Mouse (Mus musculus): Measurements from ENCODE around the gene Slc44a3. TPM values are rescaled to one million over a fixed set of nuclear protein-coding genes. Genes with fewer than 3 reads are reported as not detected.

Slc44a3 gene
- polyA plus RNA-seq (2014; fragmentation: Nextera tagmentation; extraction: Ambion mirVana), result 0.80 and 1.5 TPM in 2 replicates

GRCm38 (mm10) chr3:121532176-121532575, at the start of gene Slc44a3:
Gene Slc44a3, minus strand, starts transcription at chr3:121532404.
- H3K27ac ChIP-seq (replicated peaks in 1 of 2; ENCODE audit: control insufficient read depth in 1 of 2, insufficient read depth in 1 of 2, low read depth in 2 of 2, low read length in 2 of 2), result no peak within 1 kb of the TSS
- H3K9ac ChIP-seq (ENCODE audit: low read length), result peak within 1 kb of the TSS; percentile 57
- no peaks in the 10 kb centered on the region for H3K36me3 ChIP-seq (ENCODE audit: control insufficient read depth, insufficient read depth, low read length)
- peaks cover 26% of the 10 kb centered on the region; the same call in 1 of the 2 replicates for H3K27me3 ChIP-seq (ENCODE audit: control insufficient read depth, insufficient read depth, low read length)
- 1% methylated on average over 21 of the region's 24 CpGs for WGBS
- H3K9me3 ChIP-seq (ENCODE audit: control insufficient read depth, low read length), result no peaks in the 10 kb centered on the region
- H3K4me2 ChIP-seq (ENCODE audit: low read length), result peak within 1 kb of the TSS; percentile 77
- H3K4me1 ChIP-seq (ENCODE audit: control insufficient read depth in 2 of 2, insufficient read depth in 2 of 2, low read length in 2 of 2), result peaks cover 5 to 17% of the 10 kb centered on the region in 2 experiments; a peak in 3 of 4 replicates
- ATAC-seq (ENCODE audit: insufficient number of reproducible peaks, insufficient read depth, low FRiP score, low read depth), result no peak
- peak within 1 kb of the TSS; percentile 35 to 36 for H3K4me3 ChIP-seq (ENCODE audit: control insufficient read depth in 1 of 2, insufficient read depth in 1 of 2, low read depth in 1 of 2, low read length in 2 of 2)

- H3K4me1 ChIP-seq (ENCODE audit: control insufficient read depth in 2 of 2, insufficient read depth in 2 of 2, low read length in 2 of 2), result peaks cover 5 to 8% of the 10 kb centered on the region in 2 experiments; a peak in 3 of 4 replicates
- H3K27me3 ChIP-seq (ENCODE audit: control insufficient read depth, insufficient read depth, low read length), result no peaks in the 10 kb centered on the region
- H3K9ac ChIP-seq (ENCODE audit: low read length), result no peak overlapping the region
- H3K4me2 ChIP-seq (ENCODE audit: low read length), result no peak overlapping the region
- H3K9me3 ChIP-seq (ENCODE audit: control insufficient read depth, low read length), result no peaks in the 10 kb centered on the region
- ATAC-seq (ENCODE audit: insufficient number of reproducible peaks, insufficient read depth, low FRiP score, low read depth), result no peak
- no peaks in the 10 kb centered on the region for H3K36me3 ChIP-seq (ENCODE audit: control insufficient read depth, insufficient read depth, low read length)
- H3K27ac ChIP-seq (replicated peaks in 1 of 2; ENCODE audit: control insufficient read depth in 1 of 2, insufficient read depth in 1 of 2, low read depth in 2 of 2, low read length in 2 of 2), result no peak overlapping the region
- H3K4me3 ChIP-seq (ENCODE audit: control insufficient read depth in 1 of 2, insufficient read depth in 1 of 2, low read depth in 1 of 2, low read length in 2 of 2), result no peak overlapping the region
- WGBS, result 80% methylated on average over 6 of the region's 6 CpGs
Observed at GRCm38 (mm10) chr3:121579880-121580549, 47.8 kb upstream of the Slc44a3 start.

GRCm38 (mm10) chr3:121579402-121579801, 47.2 kb upstream of the Slc44a3 start:
- no peak for ATAC-seq (ENCODE audit: insufficient number of reproducible peaks, insufficient read depth, low FRiP score, low read depth)
- Histone ChIP-seq H3K36me3 (ENCODE audit: control insufficient read depth, insufficient read depth, low read length) (no peaks in the 10 kb centered on the region), H3K4me3 (ENCODE audit: control insufficient read depth in 1 of 2, insufficient read depth in 1 of 2, low read depth in 1 of 2, low read length in 2 of 2) (no peak overlapping the region), H3K9ac (ENCODE audit: low read length) (no peak overlapping the region), H3K27me3 (ENCODE audit: control insufficient read depth, insufficient read depth, low read length) (no peaks in the 10 kb centered on the region), H3K4me2 (ENCODE audit: low read length) (no peak overlapping the region), H3K27ac (replicated peaks in 1 of 2; ENCODE audit: control insufficient read depth in 1 of 2, insufficient read depth in 1 of 2, low read depth in 2 of 2, low read length in 2 of 2) (no peak overlapping the region), H3K4me1 (ENCODE audit: control insufficient read depth in 2 of 2, insufficient read depth in 2 of 2, low read length in 2 of 2) (peaks cover 5 to 8% of the 10 kb centered on the region in 2 experiments; a peak in 3 of 4 replicates), H3K9me3 (ENCODE audit: control insufficient read depth, low read length) (no peaks in the 10 kb centered on the region)
- WGBS, result 71% methylated on average over 5 of the region's 5 CpGs

GRCm38 (mm10) chr3:121578706-121579105, 46.5 kb upstream of the Slc44a3 start:
- Histone ChIP-seq H3K4me2 (ENCODE audit: low read length) (no peak overlapping the region), H3K4me3 (ENCODE audit: control insufficient read depth in 1 of 2, insufficient read depth in 1 of 2, low read depth in 1 of 2, low read length in 2 of 2) (no peak overlapping the region), H3K36me3 (ENCODE audit: control insufficient read depth, insufficient read depth, low read length) (no peaks in the 10 kb centered on the region), H3K4me1 (ENCODE audit: control insufficient read depth in 2 of 2, insufficient read depth in 2 of 2, low read length in 2 of 2) (peaks cover 3 to 5% of the 10 kb centered on the region in 2 experiments; a peak in 3 of 4 replicates), H3K9me3 (ENCODE audit: control insufficient read depth, low read length) (no peaks in the 10 kb centered on the region), H3K9ac (ENCODE audit: low read length) (no peak overlapping the region), H3K27ac (replicated peaks in 1 of 2; ENCODE audit: control insufficient read depth in 1 of 2, insufficient read depth in 1 of 2, low read depth in 2 of 2, low read length in 2 of 2) (no peak overlapping the region), H3K27me3 (ENCODE audit: control insufficient read depth, insufficient read depth, low read length) (no peaks in the 10 kb centered on the region)
- WGBS, result 71% methylated on average over 3 of the region's 5 CpGs
- no peak for ATAC-seq (ENCODE audit: insufficient number of reproducible peaks, insufficient read depth, low FRiP score, low read depth)

GRCm38 (mm10) chr3:121577641-121578040, 45.4 kb upstream of the Slc44a3 start:
- Histone ChIP-seq H3K9me3 (ENCODE audit: control insufficient read depth, low read length) (no peaks in the 10 kb centered on the region), H3K4me2 (ENCODE audit: low read length) (no peak overlapping the region), H3K4me3 (ENCODE audit: control insufficient read depth in 1 of 2, insufficient read depth in 1 of 2, low read depth in 1 of 2, low read length in 2 of 2) (no peak overlapping the region), H3K4me1 (ENCODE audit: control insufficient read depth in 2 of 2, insufficient read depth in 2 of 2, low read length in 2 of 2) (peaks cover 0 to 5% of the 10 kb centered on the region in 2 experiments; a peak in 2 of 4 replicates), H3K9ac (ENCODE audit: low read length) (no peak overlapping the region), H3K27ac (replicated peaks in 1 of 2; ENCODE audit: control insufficient read depth in 1 of 2, insufficient read depth in 1 of 2, low read depth in 2 of 2, low read length in 2 of 2) (no peak overlapping the region), H3K36me3 (ENCODE audit: control insufficient read depth, insufficient read depth, low read length) (no peaks in the 10 kb centered on the region), H3K27me3 (ENCODE audit: control insufficient read depth, insufficient read depth, low read length) (no peaks in the 10 kb centered on the region)
- 86% methylated on average over 5 of the region's 5 CpGs for WGBS
- no peak for ATAC-seq (ENCODE audit: insufficient number of reproducible peaks, insufficient read depth, low FRiP score, low read depth)

GRCm38 (mm10) chr3:121577032-121577591, 44.9 kb upstream of the Slc44a3 start:
- Histone ChIP-seq H3K27ac (replicated peaks in 1 of 2; ENCODE audit: control insufficient read depth in 1 of 2, insufficient read depth in 1 of 2, low read depth in 2 of 2, low read length in 2 of 2) (no peak overlapping the region), H3K36me3 (ENCODE audit: control insufficient read depth, insufficient read depth, low read length) (no peaks in the 10 kb centered on the region), H3K9ac (ENCODE audit: low read length) (no peak overlapping the region), H3K4me1 (ENCODE audit: control insufficient read depth in 2 of 2, insufficient read depth in 2 of 2, low read length in 2 of 2) (peaks cover 0 to 5% of the 10 kb centered on the region in 2 experiments; a peak in 2 of 4 replicates), H3K4me3 (ENCODE audit: control insufficient read depth in 1 of 2, insufficient read depth in 1 of 2, low read depth in 1 of 2, low read length in 2 of 2) (no peak overlapping the region), H3K9me3 (ENCODE audit: control insufficient read depth, low read length) (no peaks in the 10 kb centered on the region), H3K4me2 (ENCODE audit: low read length) (no peak overlapping the region), H3K27me3 (ENCODE audit: control insufficient read depth, insufficient read depth, low read length) (no peaks in the 10 kb centered on the region)
- 0 out of 2 replicates have a peak, but pooled peaks have one; percentile 43 for ATAC-seq (ENCODE audit: insufficient number of reproducible peaks, insufficient read depth, low FRiP score, low read depth)
- 46% methylated on average over 10 of the region's 10 CpGs for WGBS

- no peaks in the 10 kb centered on the region for H3K9me3 ChIP-seq (ENCODE audit: control insufficient read depth, low read length)
- no peak overlapping the region for H3K4me2 ChIP-seq (ENCODE audit: low read length)
- no peak for ATAC-seq (ENCODE audit: insufficient number of reproducible peaks, insufficient read depth, low FRiP score, low read depth)
- H3K27me3 ChIP-seq (ENCODE audit: control insufficient read depth, insufficient read depth, low read length), result no peaks in the 10 kb centered on the region
- H3K36me3 ChIP-seq (ENCODE audit: control insufficient read depth, insufficient read depth, low read length), result no peaks in the 10 kb centered on the region
- no peak overlapping the region for H3K27ac ChIP-seq (replicated peaks in 1 of 2; ENCODE audit: control insufficient read depth in 1 of 2, insufficient read depth in 1 of 2, low read depth in 2 of 2, low read length in 2 of 2)
- no peak overlapping the region for H3K9ac ChIP-seq (ENCODE audit: low read length)
- 70% methylated on average over 6 of the region's 6 CpGs for WGBS
- H3K4me1 ChIP-seq (ENCODE audit: control insufficient read depth in 2 of 2, insufficient read depth in 2 of 2, low read length in 2 of 2), result peaks cover 0 to 5% of the 10 kb centered on the region in 2 experiments; a peak in 2 of 4 replicates
- no peak overlapping the region for H3K4me3 ChIP-seq (ENCODE audit: control insufficient read depth in 1 of 2, insufficient read depth in 1 of 2, low read depth in 1 of 2, low read length in 2 of 2)
Observed at GRCm38 (mm10) chr3:121576367-121576766, 44.2 kb upstream of the Slc44a3 start.

All from heart, embryonic 14.5 days (tissue).